Mouse (Mus musculus): Measurements from ENCODE around the gene Rflnb.
"Not testable (repeated sequence)": the region's sequence is repeated elsewhere in the genome, so short reads cannot be mapped to it uniquely, and the experiment has no call there.

Rflnb gene

GRCm38 (mm10) chr11:76039271-76040053 lies 11.9 kb upstream of the Rflnb start:
- DNase-seq (ENCODE audit: inconsistent age in 2 of 2, low spot score in 1 of 2): no peak

GRCm38 (mm10) chr11:76037581-76038294 lies 10.2 kb upstream of the Rflnb start:
- DNase-seq (ENCODE audit: inconsistent age in 2 of 2, low spot score in 1 of 2): no peak

- DNase-seq (ENCODE audit: inconsistent age in 2 of 2, low spot score in 1 of 2): no peak
Measured at GRCm38 (mm10) chr11:76035182-76035581, 7.6 kb upstream of the Rflnb start.

GRCm38 (mm10) chr11:76033836-76034235 lies 6.3 kb upstream of the Rflnb start:
- no peak for DNase-seq (ENCODE audit: inconsistent age in 2 of 2, low spot score in 1 of 2)

GRCm38 (mm10) chr11:76033359-76033758 lies 5.8 kb upstream of the Rflnb start:
- DNase-seq (ENCODE audit: inconsistent age in 2 of 2, low spot score in 1 of 2): no peak

GRCm38 (mm10) chr11:76028072-76028465 lies 487 bp upstream of the Rflnb start:
- DNase-seq (ENCODE audit: inconsistent age in 2 of 2, low spot score in 1 of 2): no peak

GRCm38 (mm10) chr11:76026527-76027138 lies 949 bp downstream of the Rflnb start:
- DNase-seq (ENCODE audit: inconsistent age in 2 of 2, low spot score in 1 of 2): peak in 1 of 2 experiments; percentile 30

- DNase-seq (ENCODE audit: inconsistent age in 2 of 2, low spot score in 1 of 2): no peak
Measured at GRCm38 (mm10) chr11:76025080-76025583, 2.5 kb downstream of the Rflnb start.

GRCm38 (mm10) chr11:76020916-76021315 lies 6.7 kb downstream of the Rflnb start:
- DNase-seq (ENCODE audit: inconsistent age in 2 of 2, low spot score in 1 of 2): no peak

GRCm38 (mm10) chr11:76019879-76020278 lies 7.7 kb downstream of the Rflnb start:
- DNase-seq (ENCODE audit: inconsistent age in 2 of 2, low spot score in 1 of 2): no peak

GRCm38 (mm10) chr11:76015814-76016213 lies 11.8 kb downstream of the Rflnb start:
- DNase-seq (ENCODE audit: inconsistent age in 2 of 2, low spot score in 1 of 2): no peak

GRCm38 (mm10) chr11:76015251-76015650 lies 12.3 kb downstream of the Rflnb start:
- DNase-seq (ENCODE audit: inconsistent age in 2 of 2, low spot score in 1 of 2): no peak

- DNase-seq (ENCODE audit: inconsistent age in 2 of 2, low spot score in 1 of 2): no peak
Measured at GRCm38 (mm10) chr11:76010838-76011624, 16.6 kb downstream of the Rflnb start.

GRCm38 (mm10) chr11:76009101-76009500 lies 18.5 kb downstream of the Rflnb start:
- DNase-seq (ENCODE audit: inconsistent age in 2 of 2, low spot score in 1 of 2): no peak

- DNase-seq (ENCODE audit: inconsistent age in 2 of 2, low spot score in 1 of 2): no peak
Measured at GRCm38 (mm10) chr11:76008162-76008561, 19.4 kb downstream of the Rflnb start.

GRCm38 (mm10) chr11:76004276-76004675 lies 23.3 kb downstream of the Rflnb start:
- DNase-seq (ENCODE audit: inconsistent age in 2 of 2, low spot score in 1 of 2): not testable (repeated sequence)

GRCm38 (mm10) chr11:76001237-76001878 lies 26.2 kb downstream of the Rflnb start:
- peak in 1 of 2 experiments; percentile 41 for DNase-seq (ENCODE audit: inconsistent age in 2 of 2, low spot score in 1 of 2)

GRCm38 (mm10) chr11:76000701-76001100 lies 26.9 kb downstream of the Rflnb start:
- no peak for DNase-seq (ENCODE audit: inconsistent age in 2 of 2, low spot score in 1 of 2)

GRCm38 (mm10) chr11:75999440-76000155 lies 28.0 kb downstream of the Rflnb start, which contains the start of gene 1700016K19Rik:
Gene 1700016K19Rik (plus strand): TSS chr11:75999912.
- peak; percentile 82 to 92 for DNase-seq (ENCODE audit: inconsistent age in 2 of 2, low spot score in 1 of 2)

GRCm38 (mm10) chr11:75994357-75994756 lies 33.2 kb downstream of the Rflnb start:
- DNase-seq (ENCODE audit: inconsistent age in 2 of 2, low spot score in 1 of 2): peak in 1 of 2 experiments; percentile 34
